Mouse (Mus musculus) neutrophil, adult 83 days (primary cell): Measurements from ENCODE around the gene Pelp1. TPM values are rescaled to one million over a fixed set of nuclear protein-coding genes. Genes with fewer than 3 reads are reported as not detected.

Source experiments
- total RNA-seq, 2 experiments: library from RNA; stranded (reverse); gene quantifications; one replicate each; pipeline ENCODE4 v1.2.4; 2023

Pelp1 gene
- total RNA-seq = 10 to 100 TPM; 17.1 to 20.1 TPM

GRCm38 (mm10) chr11:70409594-70410296 lies at the start of gene Pelp1:
Gene Pelp1, minus strand, starts transcription at chr11:70410031.

GRCm38 (mm10) chr11:70458688-70459600 lies 49.1 kb upstream of the Pelp1 start, which contains the start of gene Zmynd15:
Gene Zmynd15, plus strand, starts transcription at chr11:70459433.

GRCm38 (mm10) chr11:70451797-70452498 lies 42.1 kb upstream of the Pelp1 start, which contains the start of gene Med11:
Gene Med11, plus strand, starts transcription at chr11:70451919.

GRCm38 (mm10) chr11:70432048-70432894 lies 22.4 kb upstream of the Pelp1 start, which contains the start of gene Arrb2:
Gene Arrb2, plus strand, starts transcription at chr11:70432635.

GRCm38 (mm10) chr11:70351868-70352267 lies 58.0 kb downstream of the Pelp1 start, which contains the start of gene Alox15:
Gene Alox15, minus strand, starts transcription at chr11:70352031.

Other genes with a start within 250 kb of the Pelp1 start
- not detected for gene Slc16a11, start 197.3 kb downstream of the Pelp1 start, total RNA-seq
- 1 to 10 TPM; 1.5 to 2.1 TPM for gene Slc16a13, start 189.0 kb downstream of the Pelp1 start, total RNA-seq
- gene Bcl6b, start 180.2 kb downstream of the Pelp1 start, total RNA-seq = not detected
- gene 0610010K14Rik, start 172.1 kb downstream of the Pelp1 start, total RNA-seq = 10 to 100 TPM; 42.2 to 47.4 TPM
- 1 to 10 TPM; 3.8 to 5.9 TPM for gene Gm21988, start 170.2 kb downstream of the Pelp1 start, total RNA-seq
- 100 to 1,000 TPM; 108 to 111 TPM for gene Rnasek, start 170.2 kb downstream of the Pelp1 start, total RNA-seq
- gene Alox12, start 154.7 kb downstream of the Pelp1 start, total RNA-seq = under 1 TPM; 0.18 to 0.42 TPM
- gene Alox12e, start 87.4 kb downstream of the Pelp1 start, total RNA-seq = 1 to 10 TPM in 1 of 2 experiments, under 1 TPM in 1; 0.62 to 1.0 TPM
- gene Alox15, start 58.0 kb downstream of the Pelp1 start, total RNA-seq = 10 to 100 TPM in 1 of 2 experiments, 1 to 10 TPM in 1; 3.3 to 17.8 TPM
- 100 to 1,000 TPM; 791 to 868 TPM for gene Arrb2, start 22.6 kb upstream of the Pelp1 start, total RNA-seq
- gene Med11, start 41.9 kb upstream of the Pelp1 start, total RNA-seq = 10 to 100 TPM; 22.7 to 25.7 TPM
- gene Zmynd15, start 49.4 kb upstream of the Pelp1 start, total RNA-seq = under 1 TPM in 1 of 2 experiments, not detected in 1; 0.57 TPM
- 1 to 10 TPM; 1.8 to 2.3 TPM for gene Cxcl16, start 50.0 kb upstream of the Pelp1 start, total RNA-seq
- not detected for gene Tm4sf5, start 95.2 kb upstream of the Pelp1 start, total RNA-seq
- gene Vmo1, start 104.6 kb upstream of the Pelp1 start, total RNA-seq = not detected
- gene Gltpd2, start 109.2 kb upstream of the Pelp1 start, total RNA-seq = not detected
- gene Psmb6, start 115.3 kb upstream of the Pelp1 start, total RNA-seq = 10 to 100 TPM; 93.7 to 98.2 TPM
- gene Gm40193, start 122.9 kb upstream of the Pelp1 start, total RNA-seq = not detected
- 1 to 10 TPM; 2.8 to 3.8 TPM for gene Pld2, start 130.0 kb upstream of the Pelp1 start, total RNA-seq
- gene Mink1, start 152.8 kb upstream of the Pelp1 start, total RNA-seq = 10 to 100 TPM; 30.4 to 35.9 TPM
- gene 4930544D05Rik, start 205.8 kb upstream of the Pelp1 start, total RNA-seq = not detected
- not detected for gene Chrne, start 209.2 kb upstream of the Pelp1 start, total RNA-seq
- under 1 TPM; 0.44 to 0.92 TPM for gene Gp1ba, start 229.1 kb upstream of the Pelp1 start, total RNA-seq
- gene Rnf167, start 237.2 kb upstream of the Pelp1 start, total RNA-seq = 100 to 1,000 TPM; 143 to 145 TPM
- gene Slc25a11, start 237.4 kb upstream of the Pelp1 start, total RNA-seq = 10 to 100 TPM; 88.4 to 89.0 TPM
- gene Pfn1, start 244.6 kb upstream of the Pelp1 start, total RNA-seq = 1,000 to 10,000 TPM; 1,955 to 2,001 TPM
- gene Eno3, start 247.2 kb upstream of the Pelp1 start, total RNA-seq = 10 to 100 TPM in 1 of 2 experiments, 1 to 10 TPM in 1; 6.5 to 12.5 TPM